Mouse (Mus musculus) olfactory bulb, adult 2 months (tissue): ENCODE data around the gene Rem2.

Experiments
- CTCF ChIP-seq: fragments of 200-500 bp; IDR thresholded peaks from 2 replicates; pipeline ENCODE4 v1.5.1; 2012; ENCODE audit warnings: low read depth, mild to moderate bottlenecking, low read length, moderate library complexity; ENCODE audit not compliant: insufficient read depth
- POLR2A ChIP-seq: fragments of 200-500 bp; IDR thresholded peaks from 2 replicates; pipeline ENCODE4 v1.6.1; 2012; ENCODE audit warnings: mild to moderate bottlenecking, low read depth, low read length, moderate library complexity; ENCODE audit not compliant: insufficient read depth

- TF ChIP-seq CTCF (no peak), POLR2A (no peak)
Measured at GRCm38 (mm10) chr14:54463108-54463958, 12.6 kb upstream of the Rem2 start.
